In genomic region chr3:129203761-129204440, GRCm38 (mm10) we compare ENCODE assay signal across 9 mouse cellular contexts. TPM values are rescaled to one million over a fixed set of nuclear protein-coding genes. Genes with fewer than 3 reads are reported as not detected.
A peak's percentile ranks its signal among the peaks of the same experiment; 100 is the strongest.
DNase-seq lines count a peak whose midpoint lies in the region; ATAC-seq and TF ChIP-seq lines count a peak whose summit lies in the region.
"Had no signal": no experiment of that assay in that cellular context is flagged by ENCODE, and none has a peak within 500 bp of the region (broad histone marks: within the 10 kb centered on the region; RNA-seq: fewer than 3 reads in every experiment).

No protein-coding gene starts in this region.

- H3K4me2 ChIP-seq in heart, embryonic 15.5 days: peak overlapping the region; percentile 84
- peak overlapping the region; percentile 74 for H3K4me2 ChIP-seq in embryonic facial prominence, embryonic 11.5 days (ENCODE audit: low read depth, low read length)
- H3K4me2 ChIP-seq in intestine, embryonic 14.5 days (ENCODE audit: low read length): peak overlapping the region; percentile 82

- H3K27me3 ChIP-seq in heart, embryonic 15.5 days: peaks cover 95% of the 10 kb centered on the region
- peaks cover 66% of the 10 kb centered on the region for H3K27me3 ChIP-seq in embryonic facial prominence, embryonic 11.5 days (ENCODE audit: control insufficient read depth, insufficient read depth, low read length)
- peaks cover 93% of the 10 kb centered on the region for H3K27me3 ChIP-seq in intestine, embryonic 14.5 days (replicated peaks; ENCODE audit: control insufficient read depth, insufficient read depth, low read length)
- H3K27me3 ChIP-seq in cerebellum, adult 2 months (ENCODE audit: control insufficient read depth, insufficient read depth, low read length): peaks cover 25% of the 10 kb centered on the region; the same call in 1 of the 2 replicates

- TF ChIP-seq POLR2A in cerebellum, adult 2 months (IDR thresholded peaks at IDR 0.05; ENCODE audit: borderline replicate concordance, insufficient read depth, low read length): no peak

- peak overlapping the region; percentile 11; the same call in 1 of the 2 replicates for H3K9ac ChIP-seq in heart, embryonic 15.5 days
- H3K9ac ChIP-seq in embryonic facial prominence, embryonic 11.5 days (replicated peaks; ENCODE audit: low read length): peak overlapping the region; percentile 59
- H3K9ac ChIP-seq in intestine, embryonic 14.5 days (ENCODE audit: low read length): peak overlapping the region; percentile 44

- H3K4me1 ChIP-seq in heart, embryonic 15.5 days (replicated peaks): peaks cover 32% of the 10 kb centered on the region
- H3K4me1 ChIP-seq in embryonic facial prominence, embryonic 11.5 days (ENCODE audit: control insufficient read depth, insufficient read depth, low read length): peaks cover 3% of the 10 kb centered on the region
- H3K4me1 ChIP-seq in intestine, embryonic 14.5 days (replicated peaks; ENCODE audit: control insufficient read depth, insufficient read depth, low read length): peaks cover 10% of the 10 kb centered on the region; the same call in 1 of the 2 replicates
- H3K4me1 ChIP-seq in cerebellum, adult 2 months (ENCODE audit: control insufficient read depth, insufficient read depth, low read length): no peaks in the 10 kb centered on the region

- H3K4me3 ChIP-seq in heart, embryonic 15.5 days: peak overlapping the region; percentile 49
- H3K4me3 ChIP-seq in embryonic facial prominence, embryonic 11.5 days (ENCODE audit: low read depth, low read length): peak overlapping the region; percentile 40
- peak overlapping the region; percentile 38 for H3K4me3 ChIP-seq in intestine, embryonic 14.5 days (ENCODE audit: low read depth, low read length)
- no peak overlapping the region for H3K4me3 ChIP-seq in cerebellum, adult 2 months (replicated peaks; ENCODE audit: insufficient read depth, low read depth, low read length)

- ATAC-seq in heart, embryonic 15.5 days (replicated peaks; ENCODE audit: insufficient number of reproducible peaks, insufficient read depth, low FRiP score, low read depth): no peak
- peak; percentile 36; the same call in 1 of the 2 replicates for ATAC-seq in embryonic facial prominence, embryonic 11.5 days (replicated peaks; ENCODE audit: insufficient number of reproducible peaks, low FRiP score, low TSS enrichment, low read depth)
- ATAC-seq in intestine, embryonic 14.5 days (replicated peaks; ENCODE audit: low FRiP score, low TSS enrichment, low read depth): no peak; the same call in 1 of the 2 replicates

- no peaks in the 10 kb centered on the region for H3K9me3 ChIP-seq in heart, embryonic 15.5 days (replicated peaks)
- H3K9me3 ChIP-seq in embryonic facial prominence, embryonic 11.5 days (replicated peaks; ENCODE audit: control insufficient read depth, low read length): no peaks in the 10 kb centered on the region
- H3K9me3 ChIP-seq in intestine, embryonic 14.5 days (ENCODE audit: control insufficient read depth, low read length): no peaks in the 10 kb centered on the region

- no peak for TF ChIP-seq CTCF in cerebellum, adult 2 months (IDR thresholded peaks at IDR 0.05; ENCODE audit: borderline replicate concordance, insufficient read depth, low read depth, low read length)

- no peak overlapping the region for H3K27ac ChIP-seq in heart, embryonic 15.5 days
- 0 out of 2 replicates have a peak overlapping the region, but pooled peaks have one; percentile 20 for H3K27ac ChIP-seq in embryonic facial prominence, embryonic 11.5 days (replicated peaks; ENCODE audit: low read depth, low read length)
- peak overlapping the region; percentile 27; the same call in 1 of the 2 replicates for H3K27ac ChIP-seq in intestine, embryonic 14.5 days (ENCODE audit: low read depth)
- H3K27ac ChIP-seq in cerebellum, adult 2 months (ENCODE audit: insufficient read depth, low read length): no peak overlapping the region

- DNase-seq in heart, adult 9 months (ENCODE audit: low spot score in 2 of 2): no peak
- DNase-seq in embryonic facial prominence, embryonic 11.5 days (ENCODE audit: low spot score): peak; percentile 36
- no peak for DNase-seq in intestine, embryonic 14.5 days (ENCODE audit: low spot score)
- DNase-seq in neural tube, embryonic 10.5 days (ENCODE audit: extremely low spot score, low spot score): peak; percentile 81
- DNase-seq in adrenal gland, adult 8-10 months: no peak
- no peak for DNase-seq in cerebellum, adult 18-20 months
- DNase-seq in cerebellum, adult 2 months: no peak

- no peaks in the 10 kb centered on the region for H3K36me3 ChIP-seq in heart, embryonic 15.5 days
- no peaks in the 10 kb centered on the region for H3K36me3 ChIP-seq in embryonic facial prominence, embryonic 11.5 days (replicated peaks; ENCODE audit: control insufficient read depth, insufficient read depth, low read depth, low read length)
- H3K36me3 ChIP-seq in intestine, embryonic 14.5 days (ENCODE audit: control insufficient read depth, insufficient read depth, low read length): no peaks in the 10 kb centered on the region

- 5% methylated on average over 35 of the region's 35 CpGs for WGBS in heart, embryonic 15.5 days
- under 1% methylated on average over 35 of the region's 35 CpGs for WGBS in embryonic facial prominence, embryonic 11.5 days
- WGBS in intestine, embryonic 14.5 days: 10% methylated on average over 34 of the region's 35 CpGs
- 3% methylated on average over 35 of the region's 35 CpGs for WGBS in cerebellum, adult 2 months

RNA-seq across cellular contexts. Expression of gene Pitx2, which starts 4.2 kb away (rescaled TPM):
- polyA plus RNA-seq in heart, embryonic 15.5 days (2015; fragmentation: Nextera tagmentation; extraction: Ambion mirVana): 15.0 and 19.2 TPM in 2 replicates
- 35.6 and 41.4 TPM in 2 replicates for polyA plus RNA-seq in embryonic facial prominence, embryonic 11.5 days (2014; fragmentation: Nextera tagmentation; extraction: Ambion mirVana)
- 35.6 and 48.0 TPM in 2 replicates for polyA plus RNA-seq in intestine, embryonic 14.5 days (2014; fragmentation: Nextera tagmentation; extraction: Ambion mirVana)
- under 1 TPM in 2 of 4 experiments, not detected in 2; 0.12 to 0.31 TPM for total RNA-seq in adrenal gland, adult 8-10 months (2022)
- polyA plus RNA-seq in cerebellum, adult 2 months (2012; rRNA removed): 0.25 TPM in 1 of 2 replicates, not detected in the other
- polyA plus RNA-seq: cortical plate, adult 2 months had no signal

Comparison
In these comparisons a context has a peak if more than half of its experiments do, and no peak if none do; other contexts are left out.
1. H3K27ac ChIP-seq: peak in embryonic facial prominence, embryonic 11.5 days (single experiment) and intestine, embryonic 14.5 days (single experiment); none in heart, embryonic 15.5 days (single experiment) and cerebellum, adult 2 months (single experiment).
2. DNase-seq: peak in embryonic facial prominence, embryonic 11.5 days (single experiment) and neural tube, embryonic 10.5 days (single experiment); none in heart, adult 9 months (0 of 2), intestine, embryonic 14.5 days (single experiment), adrenal gland, adult 8-10 months (single experiment), cerebellum, adult 18-20 months (0 of 2) and cerebellum, adult 2 months (0 of 2).
3. RNA of gene Pitx2, which starts 4.2 kb away (polyA plus RNA-seq): 35.6 to 41.4 TPM in embryonic facial prominence, embryonic 11.5 days, 35.6 to 48.0 TPM in intestine, embryonic 14.5 days and 15.0 to 19.2 TPM in heart, embryonic 15.5 days; 0.25 TPM in cerebellum, adult 2 months; every median in the first group is over 10 times any median in the second.
4. Peak in every context shown above with its lines, with median percentiles within 50 percentile points of each other: H3K4me2 ChIP-seq and H3K9ac ChIP-seq.